Mouse (Mus musculus) erythroblast, embryonic 14.5 days (primary cell): ENCODE data around the gene Gnb2. TPM values are rescaled to one million over a fixed set of nuclear protein-coding genes. Genes with fewer than 3 reads are reported as not detected.

Experiments used
- H3K27me3 ChIP-seq: 2 replicates; pipeline ENCODE4 v1.6.1; 2012; ENCODE audit warnings: inconsistent platforms; ENCODE audit not compliant: control insufficient read depth
- H3K36me3 ChIP-seq: 2 replicates; pipeline ENCODE4 v1.6.1; 2012; ENCODE audit warnings: mild to moderate bottlenecking, inconsistent platforms; ENCODE audit not compliant: control insufficient read depth
- H3K4me1 ChIP-seq: 2 replicates; pipeline ENCODE4 v1.6.1; 2012; ENCODE audit warnings: inconsistent platforms; ENCODE audit not compliant: control insufficient read depth
- H3K4me3 ChIP-seq: replicated peaks from 2 replicates; pipeline ENCODE3; 2012; ENCODE audit warnings: moderate library complexity, mild to moderate bottlenecking, inconsistent platforms
- H3K9me3 ChIP-seq: 2 replicates; pipeline ENCODE4 v1.6.1; 2012; ENCODE audit warnings: low read length, inconsistent platforms, mixed read lengths; ENCODE audit not compliant: control insufficient read depth
- GATA1 ChIP-seq: IDR thresholded peaks from 2 replicates; pipeline ENCODE4 v1.6.1; 2012; ENCODE audit warnings: low read length, inconsistent platforms, mixed read lengths
- TAL1 ChIP-seq: IDR thresholded peaks from 3 replicates; pipeline ENCODE4 v1.6.1; 2012; ENCODE audit warnings: low read length, inconsistent platforms, mixed read lengths
- polyA plus RNA-seq: library from polyadenylated mRNA; stranded (reverse); fragments of >175 nt; gene quantifications from 2 replicates; pipeline ENCODE4 v1.2.3, GENCODE M21; 2012

Gene Gnb2
- polyA plus RNA-seq, 1 experiment = 59.2 TPM

DNA sequence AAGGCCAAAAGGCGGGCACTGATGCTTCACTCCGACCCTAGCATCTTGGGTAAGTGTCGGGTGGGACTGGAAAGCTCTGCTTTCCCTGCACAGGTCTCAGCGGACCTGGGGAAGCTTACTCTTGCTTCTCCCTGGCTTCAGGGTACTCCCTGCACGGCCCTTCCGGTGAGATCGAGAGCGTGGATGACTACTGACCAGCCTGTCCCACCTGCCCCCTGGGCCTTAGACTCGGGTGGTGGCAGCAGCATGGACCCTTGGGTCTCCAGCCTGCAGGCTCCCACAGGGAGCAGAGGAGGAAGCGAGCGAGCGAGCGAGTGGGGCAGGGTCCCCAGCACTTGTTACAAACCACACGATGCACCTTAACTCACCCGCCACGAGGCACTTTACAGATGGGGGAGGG is 7.8 kb downstream of the Gnb2 start:
- Histone ChIP-seq H3K36me3 (peaks cover 99% of the 10 kb centered on the region), H3K9me3 (no peaks in the 10 kb centered on the region), H3K4me1 (peaks cover 42% of the 10 kb centered on the region), H3K4me3 (no peak overlapping the region), H3K27me3 (no peaks in the 10 kb centered on the region)
- no peak for TF ChIP-seq TAL1
- TF ChIP-seq GATA1 = no peak

- Histone ChIP-seq H3K27me3 (no peaks in the 10 kb centered on the region), H3K4me3 (no peak overlapping the region), H3K36me3 (peaks cover 99% of the 10 kb centered on the region), H3K9me3 (no peaks in the 10 kb centered on the region), H3K4me1 (peaks cover 34% of the 10 kb centered on the region)
- TF ChIP-seq GATA1 (no peak), TAL1 (no peak)
Measured at GRCm38 (mm10) chr5:137524671-137525070, 8.6 kb downstream of the Gnb2 start.

- no peaks in the 10 kb centered on the region for H3K9me3 ChIP-seq
- peaks cover 99% of the 10 kb centered on the region for H3K36me3 ChIP-seq
- no peaks in the 10 kb centered on the region for H3K27me3 ChIP-seq
- TF ChIP-seq GATA1 (no peak), TAL1 (no peak)
- H3K4me1 ChIP-seq = peaks cover 29% of the 10 kb centered on the region
- no peak overlapping the region for H3K4me3 ChIP-seq
Measured at GRCm38 (mm10) chr5:137524251-137524515, 9.1 kb downstream of the Gnb2 start.

- H3K9me3 ChIP-seq = no peaks in the 10 kb centered on the region
- peaks cover 25% of the 10 kb centered on the region for H3K4me1 ChIP-seq
- H3K36me3 ChIP-seq = peaks cover 99% of the 10 kb centered on the region
- no peaks in the 10 kb centered on the region for H3K27me3 ChIP-seq
- TF ChIP-seq GATA1 = no peak
- no peak for TF ChIP-seq TAL1
- H3K4me3 ChIP-seq = no peak overlapping the region
Measured at GRCm38 (mm10) chr5:137523396-137524250, 9.7 kb downstream of the Gnb2 start.

DNA sequence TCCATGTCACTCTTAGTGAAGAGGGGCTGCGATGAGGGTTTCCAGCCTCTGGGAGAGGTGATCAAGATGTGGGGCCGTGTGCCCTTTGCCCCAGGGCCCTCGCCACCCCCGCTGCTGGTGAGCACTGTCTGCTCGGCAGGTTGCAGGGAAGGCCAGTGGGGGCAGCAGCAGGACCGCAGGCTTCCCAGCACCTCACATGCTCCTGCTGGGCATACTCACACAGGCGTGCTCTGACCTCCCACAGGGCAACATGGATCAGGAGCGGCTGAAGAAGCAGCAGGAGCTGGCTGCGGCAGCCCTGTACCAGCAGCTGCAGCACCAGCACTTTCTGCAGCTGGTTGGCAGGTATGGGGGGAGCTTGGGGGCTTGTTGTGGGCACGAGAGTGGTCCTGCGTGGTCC is 10.6 kb downstream of the Gnb2 start:
- H3K4me3 ChIP-seq = no peak overlapping the region
- H3K27me3 ChIP-seq = no peaks in the 10 kb centered on the region
- peaks cover 17% of the 10 kb centered on the region for H3K4me1 ChIP-seq
- no peaks in the 10 kb centered on the region for H3K9me3 ChIP-seq
- H3K36me3 ChIP-seq = peaks cover 98% of the 10 kb centered on the region
- TF ChIP-seq TAL1 = no peak

DNA sequence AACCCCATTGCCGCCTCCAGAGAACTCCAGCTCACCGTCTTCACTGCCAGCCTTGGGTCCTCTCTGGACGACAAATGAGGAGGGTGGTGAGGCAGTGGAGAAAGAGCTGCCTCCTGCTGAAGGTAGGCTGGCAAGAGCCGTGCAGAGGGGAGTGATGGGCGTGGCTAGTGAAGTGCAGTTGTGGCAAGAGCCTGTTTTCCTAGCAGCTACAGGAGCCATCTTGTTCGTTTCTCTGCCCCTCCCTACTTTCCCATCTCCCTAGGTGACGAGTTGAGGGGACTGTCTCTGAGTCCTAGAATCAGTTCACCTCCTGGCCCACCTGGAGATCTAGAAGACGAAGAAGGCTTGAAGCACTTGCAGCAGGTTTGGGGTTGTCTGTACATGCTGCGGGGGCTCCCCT is 11.4 kb downstream of the Gnb2 start:
- H3K36me3 ChIP-seq = peaks cover 97% of the 10 kb centered on the region
- H3K4me1 ChIP-seq = peaks cover 18% of the 10 kb centered on the region
- H3K9me3 ChIP-seq = no peaks in the 10 kb centered on the region
- no peak overlapping the region for H3K4me3 ChIP-seq
- no peaks in the 10 kb centered on the region for H3K27me3 ChIP-seq
- TF ChIP-seq GATA1 (no peak), TAL1 (no peak)

GRCm38 (mm10) chr5:137519691-137520550 is 13.4 kb downstream of the Gnb2 start:
- H3K4me3 ChIP-seq = no peak overlapping the region
- peaks cover 83% of the 10 kb centered on the region for H3K36me3 ChIP-seq
- H3K9me3 ChIP-seq = no peaks in the 10 kb centered on the region
- TF ChIP-seq GATA1 (no peak), TAL1 (no peak)
- no peaks in the 10 kb centered on the region for H3K27me3 ChIP-seq
- peaks cover 16% of the 10 kb centered on the region for H3K4me1 ChIP-seq

- H3K9me3 ChIP-seq = no peaks in the 10 kb centered on the region
- no peaks in the 10 kb centered on the region for H3K27me3 ChIP-seq
- peaks cover 29% of the 10 kb centered on the region for H3K4me1 ChIP-seq
- H3K4me3 ChIP-seq = no peak within 1 kb of the TSS
- peaks cover 79% of the 10 kb centered on the region for H3K36me3 ChIP-seq
- TF ChIP-seq GATA1 (no peak), TAL1 (no peak)
Measured at GRCm38 (mm10) chr5:137518436-137518835, 14.9 kb downstream of the Gnb2 start, which contains the start of gene Gigyf1. Gigyf1 (plus strand) TSS chr5:137518548.

DNA sequence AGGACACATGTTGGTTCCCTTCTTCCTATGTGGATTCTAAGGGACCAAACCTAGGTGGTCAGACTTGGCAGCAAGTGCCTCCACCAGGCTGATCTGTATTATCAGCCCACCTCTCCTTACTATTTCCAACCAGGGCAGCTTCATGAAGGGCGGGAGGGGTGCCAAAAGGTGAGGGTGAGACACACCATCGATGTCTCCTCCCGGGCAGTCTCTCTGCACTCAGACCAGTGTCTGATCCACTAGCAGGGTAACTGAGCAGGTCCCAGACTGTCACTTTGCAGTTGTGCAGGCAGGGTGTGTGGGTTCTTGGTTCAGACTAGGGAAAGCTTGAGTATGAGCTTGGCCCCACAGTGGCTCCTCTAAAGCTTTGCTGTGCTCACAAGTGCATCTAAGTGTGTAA is 18.5 kb downstream of the Gnb2 start:
- Histone ChIP-seq H3K9me3 (no peaks in the 10 kb centered on the region), H3K27me3 (no peaks in the 10 kb centered on the region), H3K4me1 (peaks cover 55% of the 10 kb centered on the region), H3K36me3 (peaks cover 56% of the 10 kb centered on the region), H3K4me3 (no peak overlapping the region)
- no peak for TF ChIP-seq TAL1
- no peak for TF ChIP-seq GATA1
